In the genomic region with DNA sequence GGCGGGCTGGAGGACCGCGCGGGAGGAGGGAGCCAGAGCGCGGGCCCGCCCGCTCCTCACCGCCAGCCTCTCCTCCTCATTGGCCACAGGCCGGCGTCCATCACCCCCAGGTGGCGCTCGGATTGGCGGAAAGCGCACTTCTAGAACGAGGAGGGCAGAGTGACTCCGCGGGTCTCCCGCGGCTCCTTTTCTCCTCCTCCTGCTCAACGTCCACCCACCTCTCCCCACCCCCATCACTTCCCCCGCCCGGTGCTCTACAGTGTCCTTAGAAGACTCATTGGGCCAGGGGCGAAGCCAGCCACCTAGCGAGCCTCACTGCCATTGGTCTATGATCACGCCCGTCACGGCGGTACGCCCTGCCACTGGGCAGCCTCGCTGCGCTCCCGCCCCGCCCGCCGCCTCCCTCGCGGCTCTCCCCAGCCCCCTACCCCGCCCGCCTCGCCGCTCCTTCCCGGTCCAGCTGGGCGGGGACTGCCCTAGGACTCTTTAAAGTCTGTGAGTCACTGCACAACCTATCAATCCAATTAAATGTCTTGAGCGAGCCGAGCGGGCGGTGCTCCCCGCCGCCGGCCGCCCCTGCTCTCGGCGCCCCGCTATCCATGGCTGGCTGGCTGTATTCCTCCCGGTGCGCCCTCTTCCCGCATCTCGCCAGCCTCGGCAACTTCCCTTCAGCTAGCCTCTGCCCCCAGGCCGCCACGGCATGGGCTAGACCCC, we compare ENCODE assay signal across 8 mouse cellular contexts. TPM values are rescaled to one million over a fixed set of nuclear protein-coding genes. Genes with fewer than 3 reads are reported as not detected.
A peak's percentile ranks its signal among the peaks of the same experiment; 100 is the strongest.
DNase-seq lines count a peak whose midpoint lies in the region; ATAC-seq lines count a peak whose summit lies in the region.

Sertad2 (plus strand) TSS at position 515 of the 714 bp plus-strand sequence.

- peak within 1 kb of the TSS; percentile 89 for H3K27ac ChIP-seq in heart, embryonic 10.5 days
- H3K27ac ChIP-seq in kidney, embryonic 15.5 days: peak within 1 kb of the TSS; percentile 97

- DNase-seq in B cell, adult 2 months: peak; percentile 94 to 96
- peak; percentile 100 for DNase-seq in brain, adult 2 months (ENCODE audit: low read depth, low spot score)
- DNase-seq in heart, embryonic 10.5 days (ENCODE audit: low spot score): peak; percentile 100
- DNase-seq in liver: peak; percentile 98
- DNase-seq in spleen, postnatal 4 days (ENCODE audit: low spot score in 2 of 2): peak; percentile 96 to 98

- H3K36me3 ChIP-seq in heart, embryonic 10.5 days: no peaks in the 10 kb centered on the region
- no peaks in the 10 kb centered on the region for H3K36me3 ChIP-seq in kidney, embryonic 15.5 days

- H3K4me3 ChIP-seq in heart, embryonic 10.5 days: peak within 1 kb of the TSS; percentile 79
- H3K4me3 ChIP-seq in kidney, embryonic 15.5 days (replicated peaks): peak within 1 kb of the TSS; percentile 87

- under 1% methylated on average over 55 of the region's 62 CpGs for WGBS in heart, embryonic 10.5 days
- under 1% methylated on average over 48 of the region's 62 CpGs for WGBS in kidney, embryonic 15.5 days

- no peaks in the 10 kb centered on the region for H3K9me3 ChIP-seq in heart, embryonic 10.5 days
- no peaks in the 10 kb centered on the region for H3K9me3 ChIP-seq in kidney, embryonic 15.5 days (replicated peaks)

- no peaks in the 10 kb centered on the region for H3K27me3 ChIP-seq in heart, embryonic 10.5 days (ENCODE audit: insufficient read depth, poor library complexity, severe bottlenecking)
- H3K27me3 ChIP-seq in kidney, embryonic 15.5 days: 0 out of 2 replicates have a peak, but pooled peaks cover 2% of the 10 kb centered on the region

- H3K4me1 ChIP-seq in heart, embryonic 10.5 days: peaks cover 19% of the 10 kb centered on the region
- peaks cover 13% of the 10 kb centered on the region for H3K4me1 ChIP-seq in kidney, embryonic 15.5 days

- H3K9ac ChIP-seq in kidney, embryonic 15.5 days: peak within 1 kb of the TSS; percentile 67

- H3K4me2 ChIP-seq in kidney, embryonic 15.5 days: peak within 1 kb of the TSS; percentile 75

- ATAC-seq in erythroblast, adult 5-6 weeks (replicated peaks; ENCODE audit: low FRiP score, poor library complexity, severe bottlenecking): peak; percentile 91
- peak; percentile 100 for ATAC-seq in kidney, embryonic 15.5 days (replicated peaks; ENCODE audit: low FRiP score)
- peak; percentile 97 for ATAC-seq in monocyte, adult 5-6 weeks (replicated peaks; ENCODE audit: insufficient number of reproducible peaks, low FRiP score, low TSS enrichment, poor library complexity, severe bottlenecking)

RNA-seq across cellular contexts. Expression of gene Sertad2, which starts in this region (rescaled TPM):
- 113 and 141 TPM in 2 replicates for total RNA-seq in erythroblast, adult 5-6 weeks (2015; ENCODE audit: low replicate concordance)
- total RNA-seq in erythroblast, adult 5-6 weeks (2017; ENCODE audit: low replicate concordance): 153 and 159 TPM in 2 replicates
- 33.7 and 34.1 TPM in 2 replicates for polyA plus RNA-seq in heart, embryonic 10.5 days (2016; fragmentation: Nextera tagmentation; extraction: Ambion mirVana)
- polyA plus RNA-seq in kidney, embryonic 15.5 days (2015; fragmentation: Nextera tagmentation; extraction: Ambion mirVana): 31.1 and 36.5 TPM in 2 replicates
- total RNA-seq in monocyte, adult 5-6 weeks (2017): 23.4 to 29.4 TPM (median 24.9 TPM) in 3 replicates

Comparison
In these comparisons a context has a peak if more than half of its experiments do, and no peak if none do; other contexts are left out.
1. Peak in every context shown above with its lines: DNase-seq, ATAC-seq, H3K4me3 ChIP-seq and H3K27ac ChIP-seq.